Mouse (Mus musculus) CH12.LX (cell line): ENCODE data around the gene Exoc7. TPM values are rescaled to one million over a fixed set of nuclear protein-coding genes. Genes with fewer than 3 reads are reported as not detected.

Experiments used
- DNase-seq: peaks from one replicate; pipeline ENCODE4 v3.0.0-alpha.2; 2013; ENCODE audit errors: extremely low read depth
- H3K27ac ChIP-seq: 2 replicates; pipeline ENCODE4 v1.5.1; 2012; ENCODE audit warnings: low read depth, mild to moderate bottlenecking, control low read depth, moderate library complexity; ENCODE audit not compliant: insufficient read depth
- H3K27me3 ChIP-seq: replicated peaks from 2 replicates; pipeline ENCODE3; 2012; ENCODE audit warnings: inconsistent platforms
- H3K36me3 ChIP-seq, 2 experiments: replicated peaks in 1 of 2; 2 replicates each; pipeline versions ENCODE3 to v1.6.1; 2012; ENCODE audit warnings: inconsistent platforms in 1 of 2, low read length in 1 of 2, mild to moderate bottlenecking in 1 of 2, mixed read lengths in 1 of 2, moderate library complexity in 1 of 2; ENCODE audit not compliant: control insufficient read depth in 1 of 2, insufficient read depth in 1 of 2
- H3K4me1 ChIP-seq, 2 experiments: 2 replicates each; pipeline ENCODE4 v1.6.1; 2012; ENCODE audit warnings: inconsistent platforms in 1 of 2, moderate library complexity in 1 of 2; ENCODE audit not compliant: insufficient read depth in 2 of 2, control insufficient read depth in 1 of 2
- H3K4me2 ChIP-seq: 2 replicates; pipeline ENCODE4 v1.6.1; 2012; ENCODE audit warnings: low read depth, mild to moderate bottlenecking, control low read depth; ENCODE audit not compliant: poor library complexity, insufficient read depth, severe bottlenecking
- H3K4me3 ChIP-seq, 3 experiments: fragments of 150-350 bp in 1 of 3; sonication (generic) in 1 of 3; replicated peaks in 1 of 3; 2 replicates each; pipeline versions ENCODE3 to v1.5.1; 2011 to 2012; ENCODE audit warnings: low read depth in 2 of 3, low read length in 2 of 3, mild to moderate bottlenecking in 2 of 3, moderate library complexity in 2 of 3, control low read depth in 1 of 3, improper control_type of control experiment in 1 of 3, inconsistent platforms in 1 of 3, mixed read lengths in 1 of 3; ENCODE audit not compliant: poor library complexity in 1 of 3
- H3K79me2 ChIP-seq: replicated peaks from 2 replicates; pipeline ENCODE4 v1.6.1; 2012; ENCODE audit warnings: mild to moderate bottlenecking, moderate library complexity; ENCODE audit not compliant: control insufficient read depth, poor library complexity, insufficient read depth, severe bottlenecking; ENCODE audit errors: extremely low read depth
- H3K9ac ChIP-seq: 2 replicates; pipeline ENCODE4 v1.6.1; 2012; ENCODE audit warnings: low read depth, mild to moderate bottlenecking, control low read depth, moderate library complexity; ENCODE audit not compliant: insufficient read depth
- H3K9me3 ChIP-seq: replicated peaks from 2 replicates; pipeline ENCODE3; 2012; ENCODE audit warnings: low read length, inconsistent platforms, mixed read lengths
- CHD1 ChIP-seq: IDR thresholded peaks from 2 replicates; pipeline ENCODE4 v1.6.1; 2012; ENCODE audit warnings: low read depth, low read length, improper control_type of control experiment, inconsistent platforms
- CTCF ChIP-seq, 2 experiments: IDR thresholded peaks in 1 of 2; conservative IDR thresholded peaks in 1 of 2; 2 replicates each; pipeline ENCODE4 v1.5.1; 2011 to 2012; ENCODE audit warnings: low read depth in 2 of 2, low read length in 2 of 2, improper control_type of control experiment in 1 of 2, inconsistent platforms in 1 of 2, mild to moderate bottlenecking in 1 of 2, moderate library complexity in 1 of 2
- EP300 ChIP-seq: IDR thresholded peaks from 2 replicates; pipeline ENCODE4 v1.6.1; 2011; ENCODE audit warnings: low read length, improper control_type of control experiment
- GABPA ChIP-seq: IDR thresholded peaks from 2 replicates; pipeline ENCODE4 v1.6.1; 2012; ENCODE audit warnings: low read depth, low read length, improper control_type of control experiment, inconsistent platforms; ENCODE audit not compliant: insufficient replicate concordance
- HCFC1 ChIP-seq: IDR thresholded peaks from 2 replicates; pipeline ENCODE4 v1.6.1; 2012; ENCODE audit warnings: low read depth, mild to moderate bottlenecking, inconsistent platforms, low read length, improper control_type of control experiment
- IRF4 ChIP-seq: IDR thresholded peaks from 2 replicates; pipeline ENCODE4 v1.6.1; 2014; ENCODE audit warnings: low read depth, mild to moderate bottlenecking, inconsistent platforms, low read length, improper control_type of control experiment
- JUN ChIP-seq: IDR thresholded peaks from 2 replicates; pipeline ENCODE4 v1.6.1; 2011; ENCODE audit warnings: low read depth, mild to moderate bottlenecking, low read length, improper control_type of control experiment, moderate library complexity; ENCODE audit not compliant: insufficient read depth
- JUND ChIP-seq: conservative IDR thresholded peaks from 2 replicates; pipeline ENCODE4 v1.6.1; 2011; ENCODE audit warnings: low read depth, low read length, improper control_type of control experiment
- KAT2A ChIP-seq: IDR thresholded peaks from 2 replicates; pipeline ENCODE4 v1.6.1; 2012; ENCODE audit warnings: low read length, improper control_type of control experiment, inconsistent platforms; ENCODE audit not compliant: insufficient replicate concordance
- MAX ChIP-seq: IDR thresholded peaks from 2 replicates; pipeline ENCODE4 v1.6.1; 2011; ENCODE audit warnings: low read length, improper control_type of control experiment
- MAZ ChIP-seq: IDR thresholded peaks from 2 replicates; pipeline ENCODE4 v1.6.1; 2012; ENCODE audit warnings: low read depth, mild to moderate bottlenecking, inconsistent platforms, low read length, improper control_type of control experiment, moderate library complexity
- MEF2A ChIP-seq: IDR thresholded peaks from 2 replicates; pipeline ENCODE4 v1.6.1; 2014; ENCODE audit warnings: low read depth, mild to moderate bottlenecking, inconsistent platforms, low read length, improper control_type of control experiment, borderline replicate concordance
- NELFE ChIP-seq: IDR thresholded peaks from 2 replicates; pipeline ENCODE4 v1.6.1; 2011; ENCODE audit warnings: low read depth, low read length, improper control_type of control experiment
- POLR2A ChIP-seq: IDR thresholded peaks from 2 replicates; pipeline ENCODE4 v1.6.1; 2011; ENCODE audit warnings: low read depth, mild to moderate bottlenecking, improper control_type of control experiment, low read length
- POLR2AphosphoS2 ChIP-seq: IDR thresholded peaks from 2 replicates; pipeline ENCODE4 v1.6.1; 2011; ENCODE audit warnings: low read depth, low read length, improper control_type of control experiment
- RAD21 ChIP-seq: IDR thresholded peaks from 2 replicates; pipeline ENCODE4 v1.6.1; 2011; ENCODE audit warnings: low read depth, mild to moderate bottlenecking, low read length, improper control_type of control experiment, moderate library complexity
- RCOR1 ChIP-seq: conservative IDR thresholded peaks from 2 replicates; pipeline ENCODE4 v1.6.1; 2012; ENCODE audit warnings: low read depth, mild to moderate bottlenecking, inconsistent platforms, low read length, improper control_type of control experiment
- SIN3A ChIP-seq: IDR thresholded peaks from 2 replicates; pipeline ENCODE4 v1.6.1; 2012; ENCODE audit warnings: low read length, improper control_type of control experiment, inconsistent platforms
- TCF12 ChIP-seq: IDR thresholded peaks from 2 replicates; pipeline ENCODE4 v1.6.1; 2014; ENCODE audit warnings: low read depth, mild to moderate bottlenecking, inconsistent platforms, low read length, improper control_type of control experiment
- UBTF ChIP-seq: IDR thresholded peaks from 2 replicates; pipeline ENCODE4 v1.6.1; 2012; ENCODE audit warnings: low read depth, mild to moderate bottlenecking, inconsistent platforms, low read length, improper control_type of control experiment, moderate library complexity
- USF2 ChIP-seq: conservative IDR thresholded peaks from 2 replicates; pipeline ENCODE4 v1.6.1; 2011; ENCODE audit warnings: low read depth, low read length, improper control_type of control experiment
- ZC3H11A ChIP-seq: IDR thresholded peaks from 2 replicates; pipeline ENCODE4 v1.6.1; 2012; ENCODE audit warnings: low read depth, mild to moderate bottlenecking, inconsistent platforms, low read length, improper control_type of control experiment
- ZKSCAN1 ChIP-seq: IDR thresholded peaks from 2 replicates; pipeline ENCODE4 v1.6.1; 2012; ENCODE audit warnings: low read depth, inconsistent platforms, low read length, improper control_type of control experiment, borderline replicate concordance
- ZNF384 ChIP-seq: IDR thresholded peaks from 2 replicates; pipeline ENCODE4 v1.6.1; 2012; ENCODE audit warnings: low read depth, low read length, improper control_type of control experiment, inconsistent platforms
- dilution Hi-C: fragments of 300-500 bp; cut with MboI; formaldehyde crosslinking; loops from 2 replicates; pipeline ENCODE4 v1.14.3; 2020; ENCODE audit warnings: low sequenced_read_pairs; ENCODE audit not compliant: extremely low pct_unique_long_range_greater_than_20kb, extremely low pct_ligation_motif_present
- in situ Hi-C: fragments of 300-500 bp; cut with MboI; formaldehyde crosslinking; loops from 3 replicates; pipeline ENCODE4 v1.14.3; 2019; ENCODE audit warnings: low sequenced_read_pairs, low pct_ligation_motif_present, low pct_unique_long_range_greater_than_20kb, mixed read lengths
- polyA plus RNA-seq: library from polyadenylated mRNA; unstranded; fragments of >175 nt; gene quantifications from 2 replicates; pipeline ENCODE4 v1.2.1, GENCODE M21; 2012; ENCODE audit warnings: low read depth; ENCODE audit not compliant: insufficient read length
- total RNA-seq, 2 experiments: library from RNA; depleted of rRNA; stranded (reverse); fragments of 300-350 nt in 1 of 2; fragments of >200 nt in 1 of 2; gene quantifications; 2 replicates each; pipeline ENCODE4 v1.2.3; 2012 to 2014

Exoc7 gene
- total and polyA plus RNA-seq, 3 experiments, result 32.2 to 51.8 (median 42.1) TPM

DNA sequence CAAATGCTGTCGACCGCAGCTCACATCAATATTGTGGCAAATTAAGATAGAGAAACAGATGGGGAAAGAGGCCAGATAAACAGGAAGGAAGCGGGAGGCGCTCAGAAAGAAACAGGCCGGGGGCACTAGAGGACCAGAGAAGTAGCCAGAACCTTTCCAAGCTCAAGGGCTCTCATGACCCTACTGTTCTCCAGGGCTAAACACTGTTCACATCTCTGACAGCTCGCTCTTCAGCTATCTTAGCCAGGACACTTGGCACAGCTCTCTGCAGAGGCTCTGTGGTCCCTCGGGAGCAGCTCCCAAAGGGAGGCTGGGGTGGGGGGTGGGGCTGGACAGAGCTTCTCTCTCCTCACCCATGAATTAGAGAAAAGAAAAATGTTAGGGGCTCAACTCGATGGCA, 16.5 kb downstream of the Exoc7 start:
- H3K27me3 ChIP-seq, result no peaks in the 10 kb centered on the region
- H3K4me3 ChIP-seq, result peak overlapping the region in 1 of 3 experiments; percentile 5
- dilution Hi-C loops (no loop called here), in situ Hi-C loops (no loop called here)
- TF ChIP-seq TCF12, result no peak
- no peak for TF ChIP-seq SIN3A
- TF ChIP-seq CHD1, result no peak
- TF ChIP-seq EP300, result no peak
- no peak for TF ChIP-seq MAX
- no peak for TF ChIP-seq RAD21
- TF ChIP-seq POLR2AphosphoS2, result no peak
- no peak for TF ChIP-seq CTCF (conservative IDR thresholded peaks at IDR 0.05 in 1 of 2, IDR thresholded peaks at IDR 0.05 in 1 of 2; ENCODE audit: low read depth in 2 of 2, low read length in 2 of 2)
- TF ChIP-seq RCOR1, result no peak
- no peak for TF ChIP-seq IRF4
- no peak for TF ChIP-seq POLR2A
- TF ChIP-seq KAT2A, result no peak
- TF ChIP-seq ZC3H11A, result no peak
- no peak for TF ChIP-seq NELFE
- no peak for TF ChIP-seq ZKSCAN1
- no peak for TF ChIP-seq HCFC1
- TF ChIP-seq GABPA, result no peak
- TF ChIP-seq MAZ, result no peak
- no peak for TF ChIP-seq USF2
- TF ChIP-seq ZNF384, result no peak
- no peak for DNase-seq
- H3K4me1 ChIP-seq, result peaks cover 8 to 84% of the 10 kb centered on the region in 2 experiments
- no peak overlapping the region for H3K9ac ChIP-seq
- peaks cover 60 to 84% of the 10 kb centered on the region in 2 experiments for H3K36me3 ChIP-seq
- H3K79me2 ChIP-seq, result no peaks in the 10 kb centered on the region
- H3K9me3 ChIP-seq, result no peaks in the 10 kb centered on the region
- no peak overlapping the region for H3K27ac ChIP-seq
- no peak overlapping the region for H3K4me2 ChIP-seq

DNA sequence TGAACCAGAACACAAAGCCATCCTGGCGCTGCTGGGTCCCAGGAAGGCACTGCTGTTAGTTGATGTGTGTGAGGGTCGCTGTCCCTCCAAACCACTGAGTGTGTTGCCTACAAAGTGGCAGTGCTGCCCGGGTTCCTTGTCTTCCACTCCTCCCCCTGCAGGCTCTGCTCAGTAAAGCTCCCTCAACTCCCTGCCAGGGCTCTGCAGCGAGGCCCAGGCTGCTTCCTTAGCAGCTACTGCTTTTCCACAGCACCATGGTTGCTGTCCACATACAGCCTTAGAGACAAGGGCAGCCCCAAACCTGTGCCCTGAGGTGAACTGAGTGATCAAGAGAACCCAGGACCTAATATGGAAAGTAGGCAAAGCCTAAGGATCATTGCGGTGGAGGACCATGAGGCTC, 19.7 kb downstream of the Exoc7 start:
- TF ChIP-seq HCFC1 (no peak), UBTF (no peak), MAX (no peak), IRF4 (no peak), JUND (no peak), RCOR1 (no peak), MEF2A (no peak), JUN (no peak), ZNF384 (no peak)
- in situ Hi-C loops, result no loop called here
- Histone ChIP-seq H3K9me3 (peaks cover 8% of the 10 kb centered on the region), H3K9ac (no peak overlapping the region), H3K36me3 (peaks cover 39 to 66% of the 10 kb centered on the region in 2 experiments), H3K27ac (no peak overlapping the region), H3K4me1 (peaks cover 15 to 92% of the 10 kb centered on the region in 2 experiments), H3K79me2 (no peaks in the 10 kb centered on the region), H3K4me2 (no peak overlapping the region), H3K27me3 (no peaks in the 10 kb centered on the region), H3K4me3 (no peak overlapping the region)
- dilution Hi-C loops, result no loop called here
- no peak for DNase-seq
